Mouse (Mus musculus) neutrophil, adult 5-6 weeks (primary cell): ENCODE results near the gene Sdf2l1. TPM values are rescaled to one million over a fixed set of nuclear protein-coding genes. Genes with fewer than 3 reads are reported as not detected.

Experiments used
- ATAC-seq: fragments of 151-379, 151-347 bp; 2 replicates; pipeline ENCODE4 v1.8.0; 2017; ENCODE audit warnings: mild to moderate bottlenecking, moderate TSS enrichment; ENCODE audit not compliant: insufficient number of reproducible peaks, poor library complexity, low FRiP score, severe bottlenecking; ENCODE audit errors: extremely low read depth
- total RNA-seq: library from RNA; stranded (forward); fragments of 200-1000 nt; gene quantifications from 2 replicates; pipeline ENCODE4 v1.2.3, GENCODE M21; 2017

Sdf2l1 gene
- total RNA-seq, 1 experiment from 2014 or later, result 6.8 TPM

GRCm38 (mm10) chr16:17124871-17125520, 7.2 kb downstream of the Sdf2l1 start, which contains the start of gene 2610318N02Rik:
Gene 2610318N02Rik, minus strand, starts transcription at chr16:17125167.
- ATAC-seq, result peak; percentile 76

GRCm38 (mm10) chr16:17124119-17124870, 7.9 kb downstream of the Sdf2l1 start:
- no peak for ATAC-seq

GRCm38 (mm10) chr16:17121569-17121968, 10.6 kb downstream of the Sdf2l1 start:
- ATAC-seq, result no peak

DNA sequence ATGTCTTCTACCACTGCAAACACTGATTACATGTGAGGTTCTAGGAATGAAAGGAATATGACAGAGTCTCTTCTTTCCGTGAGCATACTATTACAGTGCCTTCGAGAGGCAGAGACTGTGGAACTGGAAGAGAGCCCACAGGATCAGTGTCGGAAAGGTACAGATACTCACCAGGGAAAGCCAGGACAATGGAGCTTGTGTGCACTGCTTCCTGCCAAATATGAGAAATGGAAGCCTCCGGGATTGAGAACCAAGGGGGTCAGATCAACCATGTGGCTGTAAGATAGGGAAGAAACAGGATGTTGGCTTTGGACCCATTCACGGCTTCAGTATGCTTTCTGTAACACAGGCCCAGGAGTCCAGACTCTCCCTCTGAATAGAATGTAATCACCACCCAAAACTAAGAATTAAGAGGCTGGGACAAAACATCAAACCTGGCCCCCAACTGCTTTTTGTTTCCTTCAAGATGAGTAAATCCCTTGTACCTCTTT, 14.8 kb downstream of the Sdf2l1 start:
- no peak for ATAC-seq

- ATAC-seq, result peak; percentile 85
These were observed 21.1 kb downstream of the Sdf2l1 start, which contains the start of gene Ppil2 for GRCm38 (mm10) chr16:17110771-17111743. Gene Ppil2, minus strand, starts transcription at chr16:17111257.

DNA sequence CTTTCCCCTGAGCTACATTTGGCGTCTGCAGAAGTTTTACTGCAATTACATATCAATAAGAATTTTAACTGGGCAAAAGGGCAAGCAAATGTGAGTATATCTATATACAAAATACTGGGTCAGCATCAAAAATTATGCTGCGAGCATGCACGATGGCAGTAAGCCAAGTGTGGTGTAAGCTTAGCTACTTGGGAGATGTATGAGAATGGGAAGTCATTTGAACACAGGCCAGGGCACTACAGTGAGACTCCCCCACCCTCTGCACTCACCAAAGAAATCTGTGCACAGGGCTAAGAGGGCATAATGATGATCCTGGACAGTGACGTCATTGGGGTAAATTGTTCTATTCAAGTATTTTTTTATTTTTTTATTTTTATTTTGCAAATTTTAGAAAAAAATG, 27.6 kb downstream of the Sdf2l1 start:
- no peak for ATAC-seq

GRCm38 (mm10) chr16:17102630-17103220, 29.5 kb downstream of the Sdf2l1 start:
- no peak for ATAC-seq

DNA sequence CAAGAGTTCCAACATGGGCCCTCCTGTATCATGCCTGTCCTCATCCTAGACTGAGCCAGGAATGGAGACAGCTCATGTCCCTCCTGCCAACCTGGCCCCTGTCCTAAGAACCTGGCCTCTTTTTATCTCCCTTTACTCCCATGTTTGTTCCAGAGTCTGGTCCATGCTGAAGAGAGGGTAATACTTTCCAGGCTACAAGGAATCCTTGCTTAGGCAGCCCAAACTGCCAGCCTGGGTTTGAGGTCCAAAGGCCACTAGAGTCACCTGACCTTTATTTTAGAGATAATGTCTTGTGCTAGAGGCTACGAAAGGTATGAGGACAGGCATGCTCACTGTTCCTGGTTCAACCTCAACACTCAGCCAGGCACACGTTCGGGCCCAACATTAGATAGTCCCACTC, 35.2 kb downstream of the Sdf2l1 start:
- ATAC-seq, result no peak

DNA sequence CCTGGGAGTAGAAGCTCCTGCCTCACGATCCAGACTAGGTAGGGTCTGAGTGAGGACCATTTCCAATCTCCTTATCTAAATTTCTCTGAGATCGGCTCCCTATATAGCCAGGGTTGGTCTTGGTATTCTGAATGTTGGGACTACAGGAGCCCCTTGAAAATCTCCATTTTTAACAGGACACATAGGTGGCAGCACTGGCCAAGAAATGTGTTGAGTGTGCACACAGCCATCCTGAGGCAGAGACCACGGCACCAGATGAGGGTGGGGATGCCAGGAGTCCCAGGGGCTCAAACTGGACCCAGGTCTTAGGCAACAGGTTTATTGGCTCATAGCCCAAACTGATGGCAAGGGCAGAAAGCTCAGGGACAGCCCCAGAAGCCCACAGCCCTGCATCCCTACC, 43.8 kb downstream of the Sdf2l1 start:
- no peak for ATAC-seq

DNA sequence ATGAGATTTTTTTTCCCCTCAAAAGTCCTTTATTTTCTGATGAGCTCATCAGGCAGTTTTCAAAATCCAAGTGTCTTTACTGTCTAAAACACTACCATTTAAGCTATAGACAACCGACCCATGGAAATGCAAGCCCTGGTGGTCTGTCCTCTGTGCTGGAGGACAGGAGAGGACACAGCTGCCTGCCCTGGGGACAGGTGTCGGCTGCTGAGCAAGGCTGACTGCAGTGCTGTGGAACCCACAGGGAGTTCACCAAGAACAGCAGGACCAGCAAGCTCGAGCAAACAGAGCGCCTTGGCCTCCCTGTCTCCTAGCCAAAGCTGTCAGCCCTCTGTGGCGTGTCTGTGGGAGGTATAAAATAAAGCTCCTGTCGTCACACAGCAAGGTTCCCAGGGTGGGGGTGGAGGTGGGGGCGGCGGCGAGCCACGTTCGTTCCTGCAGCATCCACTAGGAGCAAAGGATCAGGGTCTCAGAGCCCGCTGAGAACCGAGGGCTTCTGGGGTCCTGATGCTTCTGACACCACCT, 45.5 kb downstream of the Sdf2l1 start:
- ATAC-seq, result no peak

GRCm38 (mm10) chr16:17086241-17086640, 45.9 kb downstream of the Sdf2l1 start:
- no peak for ATAC-seq

GRCm38 (mm10) chr16:17085636-17086035, 46.5 kb downstream of the Sdf2l1 start:
- ATAC-seq, result no peak

DNA sequence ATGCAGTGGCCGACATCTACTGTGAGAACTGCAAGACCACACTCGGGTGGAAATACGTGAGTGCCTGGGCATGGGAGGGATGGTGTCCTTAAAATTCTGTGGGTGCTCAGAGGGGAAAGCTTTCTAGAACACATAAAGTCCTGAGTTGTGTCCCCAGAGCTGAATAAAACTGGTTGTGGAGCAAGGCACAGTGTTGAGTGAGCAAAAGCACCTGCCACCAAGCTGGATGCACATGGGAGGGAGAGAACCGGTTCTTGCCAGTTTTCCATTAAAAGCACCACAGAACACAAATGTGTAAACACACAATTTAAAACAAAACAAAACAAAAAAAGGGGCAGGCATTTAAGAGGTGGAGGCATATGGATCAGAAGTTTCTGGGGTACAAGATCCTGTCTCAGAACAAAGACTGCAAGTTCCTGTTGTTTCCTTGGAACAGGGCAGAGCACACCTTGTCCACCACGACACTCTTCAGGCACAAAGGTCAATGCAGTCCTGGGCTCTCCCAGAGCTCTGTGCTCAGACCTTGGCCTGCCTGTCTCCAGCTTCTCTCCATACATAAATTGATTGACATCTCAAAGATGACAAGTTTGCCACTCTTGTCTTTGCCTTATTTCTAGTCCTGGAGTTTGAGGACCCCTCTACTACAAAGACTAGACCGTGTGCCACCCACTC, 49.9 kb downstream of the Sdf2l1 start:
- ATAC-seq, result no peak

Other genes with a start within 250 kb of the Sdf2l1 start
- 9.3 and 12.5 TPM in 2 replicates for gene Ppm1f, start 235.9 kb downstream of the Sdf2l1 start, total RNA-seq
- gene Mapk1, start 149.0 kb downstream of the Sdf2l1 start, total RNA-seq, result 130 and 147 TPM in 2 replicates
- 1.3 and 2.8 TPM in 2 replicates for gene Ypel1, start 62.7 kb downstream of the Sdf2l1 start, total RNA-seq
- gene Ppil2, start 21.1 kb downstream of the Sdf2l1 start, total RNA-seq, result 126 and 148 TPM in 2 replicates
- 3.3 TPM in 1 of 2 replicates, not detected in the other for gene 2610318N02Rik, start 7.2 kb downstream of the Sdf2l1 start, total RNA-seq
- gene Ydjc, start 12.2 kb upstream of the Sdf2l1 start, total RNA-seq, result 1.9 and 2.9 TPM in 2 replicates
- gene Ccdc116, start 14.8 kb upstream of the Sdf2l1 start, total RNA-seq, result 0.37 and 0.58 TPM in 2 replicates
- gene Ube2l3, start 70.3 kb upstream of the Sdf2l1 start, total RNA-seq, result 45.5 and 49.6 TPM in 2 replicates
- 0.12 TPM in 1 of 2 replicates, not detected in the other for gene Rimbp3, start 76.2 kb upstream of the Sdf2l1 start, total RNA-seq
- gene Hic2, start 101.2 kb upstream of the Sdf2l1 start, total RNA-seq, result 1.2 and 1.7 TPM in 2 replicates
- 11.0 and 13.0 TPM in 2 replicates for gene Tmem191c, start 143.7 kb upstream of the Sdf2l1 start, total RNA-seq
- gene Serpind1, start 199.0 kb upstream of the Sdf2l1 start, total RNA-seq, result 0.35 TPM in 1 of 2 replicates, not detected in the other